ENCODE assay signal across 9 mouse cellular contexts in genomic region chr6:123340093-123340492, GRCm38 (mm10). TPM values are rescaled to one million over a fixed set of nuclear protein-coding genes. Genes with fewer than 3 reads are reported as not detected.
A peak's percentile ranks its signal among the peaks of the same experiment; 100 is the strongest.
DNase-seq lines count a peak whose midpoint lies in the region; ATAC-seq lines count a peak whose summit lies in the region.
"Had no signal": no experiment of that assay in that cellular context is flagged by ENCODE, and none has a peak within 500 bp of the region (broad histone marks: within the 10 kb centered on the region; RNA-seq: fewer than 3 reads in every experiment).

No protein-coding gene starts in this region.

- H3K4me1 ChIP-seq in liver, embryonic 13.5 days (replicated peaks), result no peaks in the 10 kb centered on the region

- no peak overlapping the region for H3K4me3 ChIP-seq in liver, embryonic 13.5 days (replicated peaks)

- no peak overlapping the region for H3K27ac ChIP-seq in liver, embryonic 13.5 days

- H3K9ac ChIP-seq in liver, embryonic 13.5 days, result no peak overlapping the region

- H3K36me3 ChIP-seq in liver, embryonic 13.5 days, result no peaks in the 10 kb centered on the region

- H3K4me2 ChIP-seq in liver, embryonic 13.5 days, result no peak overlapping the region

- H3K9me3 ChIP-seq in liver, embryonic 13.5 days (replicated peaks), result no peaks in the 10 kb centered on the region

- ATAC-seq in erythroblast, adult 5-6 weeks (replicated peaks; ENCODE audit: low FRiP score, poor library complexity, severe bottlenecking), result peak; percentile 82
- 0 out of 2 replicates have a peak, but pooled peaks have one; percentile 48 for ATAC-seq in liver, embryonic 13.5 days (ENCODE audit: low read depth)
- no peak for ATAC-seq in cerebellum, adult (ENCODE audit: insufficient number of reproducible peaks, low FRiP score, low TSS enrichment)

- peak; percentile 0 to 1 for DNase-seq in cerebellum, postnatal 10 days
- DNase-seq in cerebellum, adult 11 months, result no peak
- DNase-seq in 416B (ENCODE audit: low read depth), result peak; percentile 76
- no peak for DNase-seq in liver, embryonic 13.5 days
- DNase-seq in urinary bladder, adult 2 months (ENCODE audit: low spot score), result no peak
- DNase-seq in cerebellum, adult 18-20 months, result no peak

- no peaks in the 10 kb centered on the region for H3K27me3 ChIP-seq in liver, embryonic 13.5 days

RNA-seq across cellular contexts. Expression of gene Vmn2r19, which starts 32.0 kb away (rescaled TPM):
- not detected in 2 replicates for total RNA-seq in erythroblast, adult 5-6 weeks (2015; ENCODE audit: low replicate concordance)
- not detected in 2 replicates for total RNA-seq in erythroblast, adult 5-6 weeks (2017; ENCODE audit: low replicate concordance)
- polyA plus RNA-seq in liver, embryonic 13.5 days (2015; fragmentation: Nextera tagmentation; extraction: Ambion mirVana), result not detected in 2 replicates
- polyA plus RNA-seq in urinary bladder, adult 2 months (2012; rRNA removed), result not detected in 2 replicates
- total RNA-seq: layer of hippocampus, postnatal 25 days had no signal

RNA-seq across cellular contexts. Expression of gene Clec4e, which starts 50.4 kb away (rescaled TPM):
- 7.3 and 9.0 TPM in 2 replicates for total RNA-seq in erythroblast, adult 5-6 weeks (2015; ENCODE audit: low replicate concordance)
- 8.1 and 8.5 TPM in 2 replicates for total RNA-seq in erythroblast, adult 5-6 weeks (2017; ENCODE audit: low replicate concordance)
- 0.83 and 0.84 TPM in 2 replicates for polyA plus RNA-seq in liver, embryonic 13.5 days (2015; fragmentation: Nextera tagmentation; extraction: Ambion mirVana)
- polyA plus RNA-seq in urinary bladder, adult 2 months (2012; rRNA removed), result 0.07 and 0.18 TPM in 2 replicates
- total RNA-seq: layer of hippocampus, postnatal 25 days had no signal

Comparison
In these comparisons a context has a peak if more than half of its experiments do, and no peak if none do; other contexts are left out.
1. DNase-seq: peak in cerebellum, postnatal 10 days (2 of 2) and 416B (single experiment); none in cerebellum, adult 11 months (single experiment), liver, embryonic 13.5 days (single experiment), urinary bladder, adult 2 months (single experiment) and cerebellum, adult 18-20 months (0 of 2).